Mouse (Mus musculus): Measurements from ENCODE around the gene Pus3.

Gene Pus3

DNA sequence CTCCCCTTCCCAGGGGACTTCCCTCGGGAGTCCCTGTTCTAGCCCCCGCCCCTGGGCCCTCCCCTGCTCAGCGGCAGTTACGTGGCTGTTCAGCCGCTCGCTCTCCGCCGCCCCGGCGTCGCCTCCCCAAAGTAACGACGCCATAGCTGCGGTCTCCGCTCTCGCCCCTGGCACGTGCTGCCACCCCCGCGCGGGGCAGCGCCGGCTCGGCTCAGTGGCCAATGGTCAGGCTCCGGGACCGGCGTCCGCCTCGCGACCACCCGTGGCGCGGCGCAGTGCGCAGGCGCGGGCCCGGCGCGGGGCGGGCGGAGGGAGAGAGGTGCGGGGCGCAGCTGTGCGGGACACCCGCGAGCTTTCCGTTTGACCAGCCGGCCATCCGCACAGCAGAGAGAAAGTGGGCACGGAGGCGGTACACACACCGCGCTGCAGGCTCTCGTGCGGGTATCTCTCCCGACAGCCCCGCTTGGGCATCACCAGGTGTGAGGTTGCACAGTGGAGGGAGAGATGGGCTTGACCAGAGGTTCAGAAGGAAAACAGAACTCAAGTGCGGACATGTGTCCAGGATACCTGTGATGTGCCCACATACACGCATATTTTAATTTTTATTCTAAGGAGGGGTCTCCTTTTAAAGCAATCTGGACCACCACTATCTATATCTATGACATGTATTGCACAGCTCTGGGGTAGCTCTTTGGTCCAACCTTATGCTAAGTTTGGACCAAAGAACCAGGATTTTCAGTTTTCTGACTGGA, at the start of gene Pus3, which contains the start of gene Ddx25:
Gene Pus3 (plus strand): TSS at position 339 of the 752 bp plus-strand sequence.
Gene Ddx25 (minus strand): TSS at position 272 of the 752 bp plus-strand sequence.
- DNase-seq = peak; percentile 79

DNA sequence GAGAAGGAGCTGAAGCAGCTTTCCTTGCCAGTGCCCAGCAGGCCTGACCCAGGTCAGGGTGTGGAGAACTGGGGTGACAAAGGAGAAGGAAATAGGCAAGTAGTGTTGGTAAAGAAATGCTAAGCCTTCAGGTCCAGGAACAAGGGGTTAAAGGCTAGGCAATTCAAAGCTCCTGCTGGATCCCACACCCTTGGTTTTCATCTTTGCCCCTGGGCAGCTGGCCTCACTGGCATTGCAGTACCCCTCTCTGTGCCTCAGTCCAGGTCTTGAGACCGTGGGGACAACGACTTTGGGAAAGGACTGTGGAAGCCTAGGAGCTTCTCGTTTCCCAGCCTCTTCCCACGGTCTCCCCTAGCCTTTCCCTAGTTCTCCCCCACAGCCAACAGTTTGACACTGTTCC, 44.5 kb upstream of the Pus3 start:
- no peak for DNase-seq

DNA sequence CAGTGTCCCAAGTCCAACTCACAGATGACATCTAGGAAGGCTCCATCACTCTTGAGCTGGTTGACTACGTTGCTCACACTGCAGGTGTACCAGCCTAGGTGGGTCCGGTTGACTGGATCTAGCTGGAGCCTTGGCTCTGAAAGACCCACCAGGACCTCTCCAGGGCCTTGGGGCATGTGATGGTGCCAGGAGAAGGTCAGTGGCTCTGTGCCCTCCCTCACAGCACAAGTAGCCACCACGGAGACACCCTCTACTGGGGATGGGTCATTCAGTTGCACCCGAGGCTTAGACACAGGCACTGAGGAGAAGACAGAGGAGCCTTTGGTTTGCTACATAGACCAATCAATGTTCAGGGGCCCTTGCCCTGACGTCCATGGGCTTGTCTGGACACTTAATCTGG, 42.2 kb upstream of the Pus3 start:
- DNase-seq = no peak

DNA sequence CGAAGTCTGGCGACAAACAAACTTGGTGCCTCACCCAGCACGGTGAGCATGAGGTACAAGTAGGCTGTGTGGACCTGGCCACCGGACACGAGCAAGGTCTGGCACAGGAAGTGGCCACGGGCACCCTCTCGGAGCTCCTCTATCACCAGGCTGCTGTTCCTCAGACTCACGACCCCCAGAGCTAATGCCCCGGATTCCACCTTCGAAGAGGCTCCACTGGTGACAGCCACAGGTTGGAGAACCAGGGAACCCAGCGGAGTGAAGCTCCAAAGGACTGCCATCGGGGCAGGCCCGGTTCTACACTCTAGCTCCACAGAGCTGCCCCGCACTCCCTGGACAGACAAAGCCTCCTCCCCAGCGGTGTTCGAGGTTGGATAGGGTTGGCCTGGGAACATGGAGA, 41.7 kb upstream of the Pus3 start:
- no peak for DNase-seq

DNA sequence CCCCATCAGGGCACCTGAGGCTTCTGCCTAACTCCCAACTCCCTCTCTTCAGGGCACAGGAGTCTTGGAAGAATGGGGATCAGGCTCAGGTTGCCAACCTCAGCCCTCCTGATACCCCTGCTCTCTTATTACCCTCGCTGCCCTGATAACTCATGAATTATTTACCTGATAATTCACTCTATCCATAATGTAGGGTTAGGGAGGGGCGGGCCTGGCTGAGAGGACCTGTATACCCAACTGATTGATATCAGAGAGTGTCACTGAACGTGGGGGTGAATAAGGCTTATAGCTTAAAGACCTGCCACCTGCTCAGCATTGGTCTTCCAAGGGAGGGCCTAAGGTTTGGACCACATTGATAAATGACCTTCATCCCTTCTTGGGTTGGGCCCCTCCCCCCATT, 40.2 kb upstream of the Pus3 start, which contains the start of gene Gm1113:
Gene Gm1113 (minus strand): TSS at position 101 of the 400 bp plus-strand sequence.
- DNase-seq = no peak

DNA sequence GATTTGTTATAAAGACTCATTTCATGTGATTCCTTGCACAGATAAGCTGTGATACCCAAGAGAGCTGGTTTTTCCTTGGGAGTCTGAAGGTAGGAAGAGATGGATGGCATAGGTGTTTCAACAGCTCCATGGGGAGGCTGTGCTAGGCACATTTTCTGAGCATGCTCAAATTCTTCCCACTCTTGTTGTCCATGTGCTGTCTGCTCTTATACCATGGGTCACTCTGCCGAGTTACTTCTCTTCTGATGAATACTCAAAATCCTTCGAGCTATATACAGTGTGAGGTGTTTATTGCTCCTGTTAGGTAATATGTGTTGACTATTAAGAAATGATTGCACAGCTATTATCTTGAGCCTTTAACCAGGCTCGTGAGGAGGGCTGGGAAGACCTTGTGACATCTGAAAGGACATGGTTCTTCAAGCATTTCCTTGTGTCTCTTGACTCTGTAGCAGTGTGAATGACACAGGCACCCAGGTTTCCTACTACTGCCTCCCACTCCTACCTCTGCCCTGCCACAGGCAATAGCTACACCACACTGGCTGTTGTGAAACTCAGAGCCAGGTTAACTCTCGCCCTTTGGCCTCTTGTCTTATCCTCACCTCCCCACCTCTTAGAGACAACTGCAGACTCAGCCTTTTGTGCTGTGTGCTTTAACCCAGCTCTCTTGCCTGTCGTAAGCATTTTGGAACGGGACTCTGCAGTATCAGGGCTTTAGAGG, 37.6 kb upstream of the Pus3 start:
- DNase-seq = no peak

DNA sequence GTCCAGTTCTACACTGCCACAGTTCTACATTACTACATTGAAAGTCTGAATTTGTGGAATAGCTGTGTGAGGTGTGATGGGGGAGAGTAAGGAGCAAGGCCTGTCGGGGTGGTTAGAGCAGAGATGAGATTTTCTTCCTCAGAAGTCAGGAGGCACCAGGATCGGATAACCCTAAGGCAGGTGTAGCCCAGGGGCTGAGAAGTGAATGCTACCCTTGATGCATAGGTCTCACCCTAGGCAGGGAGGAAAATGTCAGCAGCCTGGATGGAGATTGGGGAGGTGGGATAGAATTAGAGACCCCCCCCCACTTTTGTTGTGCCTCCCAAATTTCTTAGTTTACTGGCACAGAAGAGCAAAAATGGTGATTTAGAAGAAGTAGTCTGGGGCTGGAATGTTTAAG, 36.2 kb upstream of the Pus3 start:
- no peak for DNase-seq

DNA sequence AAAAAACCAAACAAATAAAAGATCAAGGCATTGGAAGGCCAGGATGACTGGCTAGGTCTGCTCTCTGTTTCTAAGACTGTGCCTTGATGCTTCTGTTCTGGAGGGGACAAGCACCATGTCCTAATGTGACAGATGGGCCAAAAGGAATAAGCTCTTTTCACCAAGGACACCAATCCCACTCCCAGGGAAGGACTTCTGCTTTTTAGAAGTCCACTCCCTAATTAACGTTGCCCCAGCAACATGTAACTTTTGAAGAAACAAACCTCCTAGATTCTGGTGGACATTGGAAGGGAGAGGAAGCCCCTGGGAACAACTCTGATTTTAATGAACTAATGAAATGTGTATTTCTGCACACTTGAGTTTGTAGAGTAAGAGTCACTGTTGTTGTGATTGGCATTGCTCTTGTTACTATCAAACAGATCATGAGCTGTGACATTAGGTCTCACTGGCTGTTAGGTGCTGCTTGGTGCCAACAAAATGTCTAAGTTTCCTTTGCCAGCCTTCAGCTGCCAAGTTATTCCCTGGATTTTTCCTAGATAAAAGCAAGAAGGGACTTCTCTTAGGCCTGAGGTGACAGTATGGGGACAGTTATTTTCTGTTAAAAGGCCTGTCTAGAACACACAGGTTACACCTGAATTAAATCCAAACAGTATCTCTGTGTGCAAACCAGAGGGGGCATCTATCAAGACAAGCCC, 35.4 kb upstream of the Pus3 start:
- DNase-seq = no peak

DNA sequence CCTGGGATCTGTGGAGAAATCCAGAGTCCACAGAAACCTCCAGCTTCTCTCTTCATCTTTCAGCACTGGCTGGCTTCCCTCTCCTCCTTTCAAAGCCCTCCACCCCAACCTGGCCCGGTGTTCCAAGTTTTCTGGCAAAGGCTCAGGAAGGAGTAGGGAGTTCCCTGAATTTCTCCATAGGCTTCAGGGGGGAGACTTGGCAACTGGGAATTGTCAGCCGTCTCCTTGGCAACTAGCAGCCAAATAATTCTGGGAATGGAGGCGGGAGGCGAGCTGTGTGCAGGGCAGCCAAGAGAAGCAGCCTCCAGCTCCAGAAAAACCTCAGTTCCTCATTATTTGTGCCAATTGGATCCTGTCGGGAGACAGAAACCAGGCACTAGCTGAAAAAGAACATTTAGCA, 34.9 kb upstream of the Pus3 start:
- DNase-seq = peak; percentile 71

DNA sequence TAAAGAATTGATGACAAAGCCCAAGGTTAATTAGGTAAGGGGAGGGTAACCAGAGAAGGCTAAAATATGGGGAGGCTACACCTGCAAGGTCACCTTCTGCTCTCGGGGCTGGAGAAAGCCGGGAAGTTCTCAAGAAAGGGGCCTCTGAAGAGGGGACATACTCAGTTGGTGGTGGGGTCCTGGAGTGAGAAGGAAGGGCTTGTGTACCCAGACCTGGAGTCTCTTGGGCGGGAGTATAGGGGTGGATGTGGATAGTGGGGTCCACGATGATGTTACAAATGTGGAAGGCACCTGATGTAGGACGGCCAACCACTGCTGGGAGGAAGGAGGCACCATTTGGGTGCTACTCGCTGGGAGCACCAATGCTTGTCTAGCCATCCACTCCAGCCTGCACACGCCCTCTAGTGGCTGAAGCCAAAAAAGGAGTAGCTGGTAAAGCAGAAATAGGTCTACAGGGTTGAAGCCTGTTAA, 34.4 kb upstream of the Pus3 start:
- peak; percentile 85 for DNase-seq

DNA sequence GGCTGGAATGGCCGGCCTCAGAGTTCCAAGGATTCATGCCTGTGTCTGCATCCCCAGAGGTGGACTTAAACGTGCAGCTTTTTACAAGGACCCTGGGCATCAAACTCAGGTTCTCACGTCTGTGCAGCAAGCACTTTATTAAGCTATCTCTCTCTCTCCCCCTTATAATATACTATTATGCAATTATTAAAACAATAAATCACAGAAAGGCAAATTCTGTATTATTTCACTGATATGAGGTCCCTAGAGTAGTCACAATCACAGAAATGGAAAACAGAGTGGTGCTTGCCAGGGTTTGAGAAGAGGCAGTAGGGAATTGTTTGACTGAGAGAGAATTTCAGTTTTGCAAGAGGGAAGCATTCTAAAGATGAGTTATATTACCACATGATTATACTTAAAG, 29.3 kb upstream of the Pus3 start:
- DNase-seq = no peak

DNA sequence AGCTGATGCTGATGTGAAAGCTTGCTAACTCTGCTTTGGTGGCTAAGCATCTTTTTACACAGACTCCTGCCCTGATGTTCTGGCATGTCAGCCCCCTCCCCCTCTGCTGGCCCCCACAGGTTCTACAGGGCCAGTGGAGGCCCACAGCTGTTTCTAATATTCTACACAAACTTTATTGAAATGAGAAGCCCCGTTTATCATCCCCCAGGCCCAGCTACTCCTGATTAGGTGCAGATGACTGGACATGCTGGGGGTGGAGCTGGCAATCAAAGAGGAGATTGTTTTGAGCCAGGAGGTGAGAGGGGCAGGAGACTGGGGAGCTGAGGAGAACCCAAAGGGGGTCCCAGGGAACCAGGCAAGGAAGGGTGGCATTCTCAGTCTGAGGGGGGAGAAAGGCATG, 28.6 kb upstream of the Pus3 start:
- DNase-seq = no peak

DNA sequence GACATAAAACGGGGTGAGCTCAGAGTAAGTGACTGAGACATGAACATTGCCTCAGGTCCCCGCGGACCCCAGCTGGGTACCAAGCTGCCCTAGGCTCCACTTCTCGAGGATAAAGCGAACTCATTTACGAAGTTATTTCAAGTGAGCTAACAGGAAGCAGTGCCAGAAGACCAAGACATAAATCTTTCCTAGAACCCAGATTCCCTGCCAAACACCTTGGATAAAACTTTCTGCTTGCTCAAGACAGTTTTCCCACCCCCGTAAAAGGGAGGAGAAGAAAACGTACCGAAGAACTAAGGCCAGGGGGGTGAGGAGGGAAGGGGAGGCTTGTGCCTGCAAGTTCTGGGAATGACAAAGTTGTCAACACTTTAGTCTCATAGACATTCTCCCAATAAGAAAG, 25.1 kb upstream of the Pus3 start:
- DNase-seq = no peak

DNA sequence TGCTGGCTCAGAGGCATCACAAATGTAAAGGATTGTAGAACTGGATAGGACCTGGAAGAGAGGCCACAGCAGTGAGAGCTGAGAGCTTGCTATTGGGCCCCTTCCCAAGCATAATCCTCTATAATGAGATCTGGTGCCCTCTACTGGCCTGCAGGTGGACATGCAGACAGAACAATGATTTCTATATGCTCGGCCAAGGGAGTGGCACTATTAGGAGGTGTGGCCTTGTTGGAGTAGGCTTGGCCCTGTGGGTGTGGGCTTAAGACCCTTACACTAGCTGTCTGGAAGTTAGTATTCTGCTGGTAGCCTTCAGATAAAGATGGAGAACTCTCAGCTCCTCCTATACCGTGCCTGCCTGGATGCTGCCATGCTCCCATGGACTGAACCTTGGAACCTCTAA, 23.3 kb upstream of the Pus3 start:
- DNase-seq = peak; percentile 40

DNA sequence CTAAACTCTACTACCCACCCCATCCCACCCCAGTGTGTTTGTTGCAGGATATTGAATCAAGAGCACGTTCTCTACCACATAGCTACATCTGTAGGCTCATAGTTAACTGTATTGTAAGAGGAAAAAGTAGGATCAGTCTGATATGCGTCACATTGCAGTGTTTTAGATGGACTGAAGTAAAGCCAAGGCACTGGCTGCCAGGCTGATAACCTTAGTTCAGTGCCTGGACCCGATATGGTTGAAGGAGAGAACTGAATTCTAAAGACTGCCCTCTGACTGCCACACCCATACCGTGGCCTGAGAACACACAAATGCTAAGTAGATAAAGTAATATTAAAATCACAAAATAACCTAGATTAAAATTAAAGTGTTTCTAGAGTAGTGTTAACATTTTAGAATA, 22.5 kb upstream of the Pus3 start:
- no peak for DNase-seq

DNA sequence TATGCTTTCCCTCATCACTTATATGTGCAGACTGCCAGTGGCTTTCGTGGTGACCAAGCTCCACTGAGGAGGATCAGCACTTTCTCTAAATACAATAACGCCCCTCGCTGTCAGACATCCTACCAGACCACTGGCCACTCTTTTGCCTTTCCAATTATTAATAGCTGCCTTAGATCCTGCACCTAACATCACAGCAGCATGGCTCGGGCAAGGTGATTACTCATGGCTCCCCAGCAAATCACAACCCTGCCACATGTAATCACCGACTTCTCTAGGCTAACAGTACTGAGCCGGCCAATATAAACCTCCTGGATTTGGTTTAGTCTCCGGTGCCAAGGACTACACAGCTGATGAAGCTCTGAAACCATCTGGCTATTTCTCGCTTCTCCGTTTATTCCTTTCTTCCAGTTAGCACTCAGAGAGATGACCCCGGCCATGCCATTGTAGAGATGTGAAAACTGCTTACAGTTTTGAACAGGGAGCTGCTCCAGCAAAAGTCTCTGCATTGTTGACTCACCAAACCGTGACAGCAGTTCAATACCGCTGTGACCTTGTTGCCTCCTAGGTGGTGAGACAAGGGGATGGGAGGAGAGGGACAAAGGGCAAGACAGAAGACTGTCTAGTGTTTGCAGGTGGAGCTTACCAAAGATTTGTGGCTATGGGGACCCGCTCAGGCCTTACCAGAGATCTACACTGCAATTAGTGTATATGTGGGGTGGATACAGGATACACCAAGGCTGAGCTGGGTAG, 19.2 kb upstream of the Pus3 start:
- DNase-seq = no peak

DNA sequence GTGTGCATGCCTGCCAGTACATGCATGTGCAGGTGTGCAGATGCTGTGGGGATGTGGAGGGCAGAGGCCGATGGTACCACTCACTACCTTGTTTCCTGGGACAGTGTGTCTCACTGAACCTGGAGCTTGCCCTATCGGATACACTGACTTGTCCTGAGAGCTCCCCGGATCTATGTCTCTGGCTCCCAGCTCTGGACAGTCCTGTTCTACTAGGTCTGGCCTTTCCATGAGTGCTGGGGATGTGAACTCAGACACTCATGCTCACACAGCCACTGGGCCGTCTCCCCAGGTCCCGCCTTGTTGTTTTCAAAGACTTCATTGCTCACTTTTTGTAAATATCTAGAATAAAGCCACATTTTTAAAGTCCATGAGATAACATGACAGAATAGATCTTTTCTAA, 17.4 kb upstream of the Pus3 start:
- no peak for DNase-seq

DNA sequence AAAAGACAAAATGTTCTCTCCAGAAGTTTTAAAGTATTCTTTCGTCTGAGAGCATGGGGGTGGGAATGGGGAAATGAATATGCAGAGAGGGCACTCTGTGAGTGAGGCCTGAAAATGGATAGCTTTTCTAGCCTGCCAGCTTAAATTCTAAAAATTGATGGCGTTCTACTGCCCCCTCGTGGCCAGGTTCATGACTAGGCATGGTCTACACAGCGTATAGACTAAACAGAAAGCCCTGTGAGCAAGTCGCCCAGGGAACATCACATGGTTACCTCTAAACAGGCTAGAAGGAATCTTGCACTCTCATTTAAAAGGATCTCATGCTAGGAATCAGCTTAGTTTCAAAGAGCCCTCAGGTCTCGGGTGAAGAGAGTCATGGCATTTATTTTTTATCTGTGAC, 16.9 kb upstream of the Pus3 start:
- DNase-seq = peak; percentile 63

DNA sequence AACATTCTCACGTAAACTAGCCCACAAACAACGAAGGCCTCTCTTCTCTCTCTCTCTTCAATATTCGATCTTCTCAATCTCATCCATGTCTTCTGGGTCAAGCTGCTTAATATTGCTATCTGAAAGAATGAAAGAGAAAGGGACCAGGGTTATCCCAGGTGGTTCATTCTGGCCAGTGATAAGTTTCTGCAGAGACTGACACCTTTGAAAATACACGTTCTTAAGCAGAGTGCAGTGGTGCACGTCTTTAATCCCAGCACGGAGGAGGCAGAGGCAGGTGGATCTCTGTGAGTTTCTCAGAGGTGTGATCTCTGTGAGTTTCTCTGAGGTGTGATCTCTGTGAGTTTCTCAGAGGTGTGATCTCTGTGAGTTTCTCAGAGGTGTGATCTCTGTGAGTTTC, 16.5 kb upstream of the Pus3 start:
- no peak for DNase-seq

DNA sequence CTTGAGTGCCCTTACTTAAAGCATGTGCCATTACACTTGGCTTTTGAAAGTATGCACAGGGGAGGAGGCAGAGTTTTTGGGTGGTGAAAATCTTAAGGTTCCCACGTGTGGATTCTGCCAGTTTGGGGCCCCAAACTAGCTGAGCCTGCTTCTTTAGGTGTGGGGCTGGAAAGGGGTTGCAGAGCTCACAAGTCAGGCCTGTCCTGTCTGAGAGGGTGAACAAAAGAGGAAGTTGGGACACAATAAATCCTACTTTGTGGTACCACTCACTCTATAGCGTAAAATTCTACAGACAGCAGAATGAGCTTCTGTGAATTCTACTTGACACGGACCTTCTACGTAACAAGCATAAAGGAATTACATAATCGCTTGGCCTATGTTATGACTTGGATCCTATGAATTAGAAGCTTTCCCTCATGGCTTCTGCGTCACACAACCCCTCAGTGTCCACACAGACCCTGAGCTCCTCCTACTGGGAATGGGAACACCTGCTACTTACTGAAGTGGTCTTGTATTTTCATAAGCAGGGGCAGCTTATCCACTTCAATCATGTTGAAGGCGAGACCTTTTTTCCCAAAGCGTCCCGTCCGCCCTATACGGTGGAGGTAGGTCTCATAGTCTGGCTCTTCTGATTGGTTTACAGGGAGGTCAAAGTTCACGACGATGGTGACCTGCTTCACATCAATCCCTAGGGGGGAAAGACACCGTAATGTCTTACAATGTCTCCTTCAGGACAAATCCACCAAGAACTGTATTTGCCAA, 15.1 kb upstream of the Pus3 start:
- DNase-seq = no peak

DNA sequence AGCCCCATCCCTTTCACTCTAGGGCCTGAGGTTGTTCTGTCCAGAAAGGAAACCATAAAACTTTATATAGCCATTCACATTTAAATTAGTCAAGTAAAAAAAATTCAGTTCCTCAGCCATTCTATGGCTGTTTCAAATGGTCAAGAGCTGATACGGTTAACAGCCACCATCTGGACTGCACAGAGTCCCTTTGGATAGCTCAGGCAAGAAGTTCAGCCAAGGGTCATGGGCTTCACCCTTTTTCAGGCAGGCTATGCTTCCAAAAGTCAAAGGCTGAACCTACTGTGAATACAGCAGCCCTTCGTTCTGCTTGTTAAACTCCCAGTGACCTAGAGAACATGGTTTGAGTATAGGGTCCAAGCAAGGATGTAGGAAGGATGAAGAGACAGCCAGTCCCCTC, 13.7 kb upstream of the Pus3 start:
- DNase-seq = no peak

DNA sequence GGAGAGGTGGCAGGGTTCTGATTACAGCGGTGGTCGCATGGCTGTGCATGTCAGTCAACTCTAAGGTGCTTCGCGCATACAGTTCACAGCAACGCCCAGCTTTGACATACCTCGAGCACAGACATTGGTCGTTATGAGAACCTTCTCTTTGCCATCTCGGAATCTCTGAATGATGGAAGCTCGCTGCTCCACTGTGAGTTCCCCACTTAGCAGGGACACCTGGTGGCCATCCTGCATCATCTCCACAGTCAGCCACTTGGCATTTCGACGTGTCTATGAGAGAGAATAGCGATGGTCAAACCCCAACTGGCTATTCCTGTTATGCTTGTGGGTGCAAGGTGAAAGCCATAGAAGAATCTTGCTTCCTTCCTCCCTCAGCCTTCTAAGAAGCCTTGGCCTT, 12.7 kb upstream of the Pus3 start:
- DNase-seq = no peak
